Mouse (Mus musculus) activated CD4-positive, CD25-positive, alpha-beta regulatory T cell (primary cell): Measurements from ENCODE around the gene Setx. TPM values are rescaled to one million over a fixed set of nuclear protein-coding genes. Genes with fewer than 3 reads are reported as not detected.

Source experiments
- polyA plus RNA-seq, 2 experiments: library from polyadenylated mRNA; unstranded; fragments of 100-300 nt; shearing (Covaris generic); gene quantifications; one replicate each; pipeline ENCODE4 v1.2.1; 2017

Setx gene
- polyA plus RNA-seq, result 10 to 100 TPM; 72.9 to 75.3 TPM

GRCm38 (mm10) chr2:29123907-29124569 lies at the start of gene Setx:
Gene Setx (plus strand): TSS chr2:29124181.

Other genes with a start within 250 kb of the Setx start
- under 1 TPM in 1 of 2 experiments, not detected in 1; 0.18 TPM for gene Barhl1, start 207.5 kb upstream of the Setx start, polyA plus RNA-seq
- gene Cfap77, start 69.1 kb upstream of the Setx start, polyA plus RNA-seq, result under 1 TPM in 1 of 2 experiments, not detected in 1; 0.81 TPM
- gene Ttf1, start 63.9 kb upstream of the Setx start, polyA plus RNA-seq, result 10 to 100 TPM; 21.1 to 24.0 TPM
- 10 to 100 TPM in 1 of 2 experiments, 1 to 10 TPM in 1; 4.1 to 10.5 TPM for gene Ntng2, start 128.8 kb downstream of the Setx start, polyA plus RNA-seq
- gene Med27, start 222.6 kb downstream of the Setx start, polyA plus RNA-seq, result 10 to 100 TPM; 40.3 to 54.1 TPM